Mouse (Mus musculus): ENCODE results near the gene Hsd17b3.

Hsd17b3 gene

GRCm38 (mm10) chr13:64018586-64019141, 70.4 kb downstream of the Hsd17b3 start:
- no peak for DNase-seq (ENCODE audit: low spot score)

- no peak for DNase-seq (ENCODE audit: low spot score)
Measured at GRCm38 (mm10) chr13:64016048-64016447, 73.0 kb downstream of the Hsd17b3 start.

GRCm38 (mm10) chr13:64011157-64011556, 77.9 kb downstream of the Hsd17b3 start:
- DNase-seq (ENCODE audit: low spot score) = peak; percentile 62
